Mouse (Mus musculus): ENCODE data around the gene Lrp1. TPM values are rescaled to one million over a fixed set of nuclear protein-coding genes. Genes with fewer than 3 reads are reported as not detected.
A peak's percentile ranks its signal among the peaks of the same experiment; 100 is the strongest.

The Lrp1 gene
- total RNA-seq, 1 experiment from 2014 or later = 15.1 TPM

DNA sequence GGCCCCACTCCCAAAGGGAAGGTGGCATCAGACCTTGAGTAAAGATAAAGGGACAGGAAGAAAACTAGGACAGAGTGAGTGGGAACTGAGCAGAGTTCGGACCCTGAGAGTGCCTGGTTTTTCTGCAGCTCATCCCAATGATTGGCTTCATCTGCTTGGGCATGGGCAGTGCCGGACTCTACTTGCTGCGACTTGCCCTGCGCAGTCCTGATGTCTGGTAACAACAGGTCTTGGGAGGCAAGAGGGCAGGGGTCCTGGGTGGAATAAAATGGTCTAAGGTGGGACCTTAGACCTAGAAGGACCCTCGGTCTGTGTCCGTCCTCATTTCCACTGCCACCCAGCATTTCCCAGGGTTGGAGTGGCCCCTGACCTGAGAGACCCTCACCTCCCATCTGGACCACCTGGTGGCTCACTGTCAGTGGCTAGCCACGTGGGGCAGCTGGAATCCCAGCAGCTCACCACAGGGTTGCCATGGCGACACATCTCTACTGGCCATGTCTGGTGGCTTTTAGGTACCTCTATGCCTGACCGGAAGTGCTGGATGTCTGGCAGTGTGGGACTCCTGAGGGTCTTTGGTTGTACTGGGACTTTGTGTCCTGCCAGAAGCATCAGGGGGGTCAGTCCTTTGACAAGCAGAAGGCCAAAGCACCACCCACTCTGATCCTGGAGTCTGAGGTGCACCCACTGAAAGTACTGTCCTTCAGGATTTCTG is 105.5 kb downstream of the Lrp1 start:
- ATAC-seq (ENCODE audit: extremely low read depth, insufficient number of reproducible peaks, low FRiP score, poor library complexity, severe bottlenecking) = no peak

DNA sequence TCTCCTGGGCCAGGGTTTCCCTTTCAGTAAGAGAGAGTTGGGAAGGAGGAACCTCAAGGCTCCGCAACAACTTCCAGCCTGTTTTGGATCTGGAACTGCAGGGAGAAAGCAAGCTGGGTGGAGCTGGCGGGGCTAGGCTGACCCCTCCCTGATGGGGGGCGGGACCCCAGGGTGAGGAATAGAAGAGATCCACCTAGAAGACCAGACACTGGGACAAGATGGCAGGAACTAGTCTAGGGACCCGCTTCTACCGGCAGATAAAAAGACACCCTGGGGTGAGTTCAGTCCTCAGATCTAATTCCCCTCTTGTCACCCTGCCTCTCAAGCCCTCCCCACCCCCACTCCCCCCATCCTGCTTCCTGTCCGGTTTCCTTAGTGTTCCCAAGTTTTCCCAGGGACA is 106.2 kb downstream of the Lrp1 start, which contains the start of gene Ndufa4l2:
Gene Ndufa4l2 (plus strand): TSS at position 204 of the 400 bp plus-strand sequence.
- no peak for ATAC-seq (ENCODE audit: extremely low read depth, insufficient number of reproducible peaks, low FRiP score, poor library complexity, severe bottlenecking)

DNA sequence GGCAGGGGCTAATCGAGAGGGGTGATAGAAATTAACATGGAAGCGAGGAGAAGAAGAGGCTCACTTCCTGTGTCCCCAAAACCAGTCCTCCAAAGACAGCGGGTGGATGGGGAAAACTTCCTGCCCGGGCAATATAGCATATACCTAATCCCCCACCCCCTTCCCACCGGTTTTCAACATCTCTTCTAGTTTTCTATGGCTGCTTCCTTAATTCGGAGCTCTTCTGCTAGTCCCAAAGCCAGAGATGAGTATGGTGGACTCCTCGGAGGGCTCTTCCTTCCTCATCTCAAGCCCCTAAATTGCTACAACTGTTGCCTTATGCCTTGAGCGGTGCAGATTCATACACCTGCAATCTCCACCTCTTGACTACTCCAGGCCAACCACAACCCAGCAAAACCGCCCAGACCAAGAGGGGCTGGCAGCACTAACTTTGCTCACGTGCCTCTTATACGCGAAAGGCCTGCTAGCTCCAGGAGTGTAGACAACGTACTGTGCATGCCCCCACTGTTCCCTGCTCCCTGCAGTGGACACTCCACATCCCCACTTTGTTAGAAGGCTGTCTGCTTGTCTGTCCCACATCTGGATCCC is 106.7 kb downstream of the Lrp1 start:
- ATAC-seq (ENCODE audit: extremely low read depth, insufficient number of reproducible peaks, low FRiP score, poor library complexity, severe bottlenecking) = no peak

DNA sequence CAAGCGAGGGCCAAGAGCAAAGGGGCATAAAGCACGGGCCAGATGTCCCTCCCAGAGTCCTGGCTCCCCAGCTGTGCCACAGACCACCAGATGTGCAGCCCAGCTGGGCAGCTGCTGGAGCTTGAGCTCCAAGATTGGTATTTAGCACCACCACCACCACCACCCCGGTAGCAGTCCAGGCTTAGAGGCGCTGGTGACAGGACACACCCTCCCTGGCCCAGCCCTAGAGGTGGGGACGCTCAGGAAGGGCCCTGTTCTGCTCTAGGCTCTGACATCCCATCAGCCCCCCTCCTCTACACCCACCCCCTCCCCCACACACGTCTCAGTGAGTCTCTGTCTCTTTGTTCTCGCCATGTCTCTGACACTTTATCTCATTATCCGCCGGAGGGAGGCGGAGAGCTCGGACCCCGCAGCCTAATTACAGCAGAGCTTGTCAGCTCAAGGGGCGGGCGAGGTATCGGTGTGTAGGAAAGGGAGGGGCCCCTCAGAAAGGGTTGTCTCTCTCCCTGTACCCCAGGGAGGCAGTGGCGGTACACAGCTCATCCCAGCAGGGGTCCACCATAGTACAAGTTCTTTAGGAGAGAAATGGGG is 107.4 kb downstream of the Lrp1 start:
- ATAC-seq (ENCODE audit: extremely low read depth, insufficient number of reproducible peaks, low FRiP score, poor library complexity, severe bottlenecking) = no peak

DNA sequence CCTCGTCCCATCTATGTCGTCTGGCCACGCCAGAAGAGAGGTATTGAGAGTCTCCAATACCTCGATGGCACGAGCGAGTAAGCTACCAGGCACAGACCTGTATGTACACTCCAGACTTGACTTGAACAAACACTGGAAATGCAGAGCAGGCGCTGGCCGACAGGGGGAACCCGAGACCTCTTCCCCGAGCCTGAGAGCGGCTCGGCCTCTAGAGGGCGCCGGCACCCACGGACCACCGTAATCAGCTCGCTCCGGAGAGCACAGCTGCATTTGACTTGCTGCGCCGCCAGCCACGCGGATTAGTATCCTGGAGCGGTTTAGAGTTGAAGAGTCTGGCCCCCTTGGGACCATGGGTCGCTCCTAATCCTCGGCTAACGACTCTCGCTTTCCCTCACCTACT is 108.1 kb downstream of the Lrp1 start:
- peak; percentile 78 for ATAC-seq (ENCODE audit: extremely low read depth, insufficient number of reproducible peaks, low FRiP score, poor library complexity, severe bottlenecking)

DNA sequence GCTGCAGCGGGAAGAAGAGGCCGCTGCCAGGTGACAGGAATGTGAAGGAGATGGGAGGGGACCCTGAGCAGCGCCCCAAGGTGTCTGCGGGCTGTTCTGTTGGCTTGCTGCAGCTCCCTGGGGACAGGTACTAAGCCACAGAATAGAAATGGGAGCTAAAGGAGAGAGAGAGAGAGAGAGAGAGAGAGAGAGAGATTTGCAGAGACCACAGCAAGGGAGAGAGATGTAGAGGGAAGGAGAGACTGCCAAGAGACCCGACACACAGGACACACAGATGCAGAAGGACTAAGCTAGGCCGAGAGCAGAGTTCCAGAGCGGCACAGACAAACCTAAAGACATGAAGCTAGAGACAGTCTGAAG is 108.7 kb downstream of the Lrp1 start:
- ATAC-seq (ENCODE audit: extremely low read depth, insufficient number of reproducible peaks, low FRiP score, poor library complexity, severe bottlenecking) = no peak

DNA sequence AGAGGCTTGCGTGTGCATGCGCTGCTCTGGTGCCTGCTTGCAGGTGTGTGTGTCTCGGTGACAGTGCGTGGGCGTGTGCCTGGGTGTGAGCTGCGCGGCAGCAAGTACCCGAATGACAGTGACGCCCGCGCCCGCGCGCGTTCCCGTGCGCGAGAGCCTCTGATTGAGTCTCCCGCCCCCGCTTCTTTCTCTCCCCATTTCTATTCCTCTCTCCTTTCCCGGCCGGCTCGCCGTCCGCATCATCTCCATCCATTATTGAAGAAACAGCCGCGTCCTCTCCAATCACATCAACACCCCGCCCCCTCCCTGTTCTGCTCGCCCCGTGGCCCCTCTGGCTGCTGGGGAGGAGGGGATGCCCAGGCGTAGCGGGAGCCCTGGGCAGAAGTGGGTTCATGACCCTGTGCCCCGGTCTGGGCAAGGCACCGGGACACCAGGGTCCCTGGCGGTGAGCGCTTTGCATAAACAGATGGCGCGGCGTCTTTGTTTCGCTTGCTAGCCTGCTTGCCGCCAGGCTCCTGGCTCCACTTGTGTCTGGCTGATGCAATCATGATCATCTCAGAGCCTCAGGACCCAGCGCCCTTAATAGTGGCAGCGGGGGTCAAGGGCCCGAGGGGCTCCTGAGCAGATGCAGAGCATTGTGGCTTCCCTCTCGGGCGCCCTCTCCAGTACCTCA is 109.2 kb downstream of the Lrp1 start:
- ATAC-seq (ENCODE audit: extremely low read depth, insufficient number of reproducible peaks, low FRiP score, poor library complexity, severe bottlenecking) = no peak

DNA sequence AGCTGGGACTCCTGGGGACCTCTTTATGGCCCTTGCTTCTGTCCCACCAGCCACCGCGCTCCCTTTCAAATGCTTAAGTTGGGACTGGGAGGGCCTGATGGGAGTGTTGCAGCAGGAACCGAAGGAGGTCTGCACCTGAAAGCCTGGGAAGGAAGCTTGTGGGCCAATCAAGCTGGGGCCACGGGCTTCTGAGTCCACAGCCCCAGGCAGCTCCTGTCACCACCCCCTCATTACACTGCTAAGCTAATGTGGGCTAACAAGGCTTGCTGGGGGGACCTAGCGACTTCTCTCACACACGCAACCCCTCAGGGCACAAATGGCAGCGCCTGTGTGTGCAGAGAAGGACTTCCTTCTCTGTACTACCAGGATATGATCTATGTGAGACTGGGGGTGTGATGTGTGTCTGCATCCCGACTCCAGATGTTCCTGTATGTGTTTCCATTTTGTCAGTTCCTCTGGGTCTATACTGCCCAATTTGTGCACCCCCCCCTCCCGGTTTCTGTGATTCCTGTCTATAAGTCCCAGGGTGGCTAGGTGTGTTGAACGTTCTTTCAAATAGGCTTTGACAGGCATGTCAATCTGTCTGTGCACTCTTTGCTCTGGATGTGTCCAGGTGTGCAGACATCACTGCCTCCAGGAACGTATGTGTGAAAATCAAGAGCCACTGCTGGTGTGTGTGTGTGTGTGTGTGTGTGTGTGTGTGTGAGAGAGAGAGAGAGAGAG is 109.9 kb downstream of the Lrp1 start:
- ATAC-seq (ENCODE audit: extremely low read depth, insufficient number of reproducible peaks, low FRiP score, poor library complexity, severe bottlenecking) = no peak

DNA sequence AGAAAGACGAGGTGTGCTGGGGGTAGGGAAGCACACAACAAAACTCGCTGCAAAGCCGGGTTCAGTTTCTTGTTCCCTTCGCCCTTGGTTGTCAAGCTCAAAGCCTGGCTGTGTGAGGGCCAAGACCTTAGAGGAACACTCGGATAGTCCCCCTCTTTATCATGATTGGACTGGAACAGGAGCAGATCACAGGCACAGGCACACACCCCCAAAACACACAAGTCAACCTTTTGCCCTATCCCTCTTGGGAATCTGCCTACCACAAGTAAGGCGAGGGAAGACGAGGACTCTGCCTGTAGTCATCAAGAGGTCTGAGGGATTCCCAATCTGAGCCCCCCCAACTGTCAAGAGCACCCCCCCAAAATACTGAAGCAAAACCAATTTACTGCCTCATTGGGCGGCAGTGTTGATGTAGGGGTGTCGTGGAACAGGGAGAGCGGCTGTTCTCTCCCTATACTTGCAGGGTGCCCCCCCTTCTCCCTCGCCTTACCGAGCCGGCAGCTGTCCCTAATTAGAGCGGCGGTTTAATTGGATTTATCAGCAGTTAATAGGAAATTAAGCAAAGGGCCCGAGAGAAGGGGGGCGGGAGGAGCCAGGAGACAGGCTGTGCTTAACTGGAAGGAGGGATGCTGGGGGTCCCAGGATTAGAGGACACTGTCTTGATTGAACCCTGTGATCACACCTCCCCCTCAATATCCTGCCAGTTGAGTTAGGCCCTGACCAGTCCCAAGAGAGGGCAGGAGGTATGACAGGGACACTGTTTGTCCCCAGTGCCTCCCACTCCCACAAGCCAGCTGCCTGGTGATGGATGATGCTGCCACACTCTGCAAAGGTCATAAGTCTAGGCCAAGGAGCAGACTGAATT is 110.9 kb downstream of the Lrp1 start:
- no peak for ATAC-seq (ENCODE audit: extremely low read depth, insufficient number of reproducible peaks, low FRiP score, poor library complexity, severe bottlenecking)

DNA sequence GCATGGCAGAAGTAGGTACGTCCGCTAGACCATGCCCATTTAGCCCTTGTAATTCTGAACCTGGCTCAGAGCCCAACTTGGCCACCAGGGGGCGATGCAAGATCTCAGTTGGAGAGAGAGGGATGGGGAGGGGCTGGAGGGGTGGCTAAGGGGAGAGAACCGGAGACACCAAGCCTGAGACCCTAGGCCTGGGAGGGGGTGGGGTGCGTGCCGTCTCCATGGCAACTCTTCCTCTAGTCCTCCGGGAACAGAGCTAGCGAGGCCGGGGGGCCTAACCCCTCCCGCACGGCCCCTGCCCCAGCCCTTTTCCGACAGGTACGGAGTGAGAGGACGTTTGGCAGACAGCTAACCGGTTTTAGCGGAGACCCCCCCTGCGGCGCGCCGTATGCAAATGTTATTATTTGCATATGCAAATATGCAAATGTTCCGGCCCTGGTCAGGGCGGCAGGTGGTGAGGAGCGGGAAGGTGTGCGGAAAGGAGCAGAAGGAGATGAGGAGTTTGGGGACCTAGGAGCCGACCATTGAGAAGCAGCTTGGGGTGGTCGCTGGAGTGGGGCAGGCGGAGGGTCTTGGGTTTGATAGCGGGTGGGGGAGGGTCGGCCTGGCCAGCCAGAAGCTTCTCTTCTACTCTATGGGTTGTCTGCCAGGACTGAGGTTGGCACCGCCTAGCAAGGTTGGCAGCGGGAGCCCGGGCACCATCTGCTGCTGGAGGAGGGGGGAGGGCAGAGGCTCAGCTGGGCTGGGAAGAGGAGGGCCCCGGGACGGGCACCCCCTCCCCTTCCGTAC is 111.7 kb downstream of the Lrp1 start:
- peak; percentile 53 for ATAC-seq (ENCODE audit: extremely low read depth, insufficient number of reproducible peaks, low FRiP score, poor library complexity, severe bottlenecking)

DNA sequence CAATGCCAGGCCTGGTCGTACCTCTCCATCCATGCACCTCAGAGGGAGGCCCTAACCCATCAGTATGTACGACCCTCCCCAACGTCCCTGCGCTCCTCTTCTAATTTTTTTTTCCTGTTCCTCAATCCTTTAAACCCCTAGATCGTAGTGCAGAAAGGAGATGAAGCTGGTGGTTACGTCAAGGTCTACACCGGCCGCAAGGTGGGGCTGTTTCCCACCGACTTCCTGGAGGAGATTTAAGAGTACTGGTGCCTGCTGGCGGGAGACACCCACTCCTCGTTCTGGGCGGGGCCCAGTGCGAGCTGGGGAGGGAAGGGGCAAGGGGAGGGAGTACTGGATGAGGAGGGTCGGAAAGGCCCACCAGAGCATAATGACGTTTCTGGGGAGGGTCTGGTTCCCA is 112.7 kb downstream of the Lrp1 start:
- ATAC-seq (ENCODE audit: extremely low read depth, insufficient number of reproducible peaks, low FRiP score, poor library complexity, severe bottlenecking) = peak; percentile 28; the same call in 1 of the 2 replicates

DNA sequence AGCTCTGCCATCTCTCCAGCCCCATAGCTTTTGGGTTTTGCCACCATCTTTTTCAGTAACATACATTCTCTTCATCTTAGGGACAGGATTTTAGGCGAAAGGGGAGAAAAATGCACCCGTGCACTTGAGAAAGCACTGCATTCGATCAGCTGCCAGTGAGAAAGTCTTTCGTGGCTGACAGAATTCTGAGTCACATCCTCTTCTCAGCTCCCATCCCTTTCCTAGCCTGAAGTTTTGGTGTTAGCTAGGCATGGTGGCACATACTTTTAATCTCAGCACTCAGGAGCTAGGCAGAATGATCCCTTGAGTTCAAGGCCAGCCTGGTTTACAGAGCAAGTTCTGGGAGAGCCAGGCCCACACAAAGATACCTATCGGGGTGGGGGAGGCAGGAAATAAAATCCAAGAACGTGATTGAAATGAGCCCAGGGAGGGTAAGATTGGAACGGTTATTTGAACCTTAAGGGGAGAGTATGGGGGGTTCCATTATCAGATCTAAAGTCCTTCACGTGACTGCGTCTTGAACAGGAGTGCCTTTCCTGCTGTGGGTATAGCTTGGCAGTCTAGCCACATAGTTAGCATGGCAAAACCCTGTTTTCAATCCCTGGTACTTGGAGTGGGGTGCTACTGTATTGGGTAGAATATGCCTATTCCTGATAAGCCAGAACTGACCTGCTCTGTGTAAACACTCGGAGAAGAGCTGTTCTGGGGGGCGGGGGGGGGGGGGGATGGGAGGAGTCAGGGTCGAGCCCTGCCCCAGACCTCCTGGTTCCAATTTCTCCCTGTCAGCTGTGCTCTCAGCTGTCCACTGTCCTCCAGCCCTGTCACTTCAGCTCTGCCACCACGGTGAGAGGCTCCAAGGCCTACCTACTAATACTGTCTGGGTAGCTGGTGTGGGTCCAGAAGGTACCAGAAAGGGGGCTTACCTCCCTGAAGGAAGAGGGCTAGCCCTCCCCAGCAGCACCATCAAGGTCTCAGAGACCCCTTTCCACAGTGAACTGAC is 119.8 kb downstream of the Lrp1 start, which contains the start of gene Stac3:
Gene Stac3 (plus strand): TSS at position 793 of the 1,000 bp plus-strand sequence.
- ATAC-seq (ENCODE audit: extremely low read depth, insufficient number of reproducible peaks, low FRiP score, poor library complexity, severe bottlenecking) = no peak

DNA sequence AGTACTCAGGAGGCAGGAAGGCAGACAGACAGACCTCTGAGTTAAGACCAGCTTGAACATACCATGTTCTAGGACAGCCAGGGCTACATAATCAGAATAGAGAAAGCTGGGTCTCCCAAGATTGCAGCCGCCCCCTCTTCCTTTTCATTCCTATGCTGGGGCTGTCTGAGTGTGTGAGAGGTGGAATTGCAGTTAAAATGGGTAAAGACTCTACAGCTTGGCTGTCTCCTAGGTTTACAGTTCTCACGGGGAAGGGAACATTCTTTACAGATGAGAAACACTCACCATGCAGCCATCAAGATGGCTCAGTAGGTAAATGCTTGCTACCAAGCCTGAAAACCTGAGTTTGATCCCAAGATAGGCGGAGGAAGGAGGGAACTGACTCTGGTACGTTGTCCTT is 120.9 kb downstream of the Lrp1 start:
- ATAC-seq (ENCODE audit: extremely low read depth, insufficient number of reproducible peaks, low FRiP score, poor library complexity, severe bottlenecking) = no peak

DNA sequence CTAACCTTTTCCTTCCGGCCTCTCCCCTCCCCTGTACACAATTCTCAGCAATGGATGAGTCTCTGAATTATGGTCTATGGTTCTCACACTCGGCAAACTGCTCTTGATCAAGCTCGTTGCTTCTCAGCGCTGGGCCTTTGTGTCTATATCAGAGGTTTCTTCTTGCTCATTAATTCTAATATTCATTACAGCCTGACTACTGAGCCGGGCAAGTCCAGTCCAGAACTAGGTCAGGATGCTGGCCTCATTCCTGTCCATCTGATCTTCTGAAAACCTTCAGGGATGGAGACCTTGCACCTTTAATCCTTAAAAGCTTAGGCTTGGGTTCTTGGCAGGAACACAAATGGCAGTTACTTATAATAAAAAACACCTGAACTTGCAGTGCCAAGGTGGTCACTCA is 121.4 kb downstream of the Lrp1 start:
- ATAC-seq (ENCODE audit: extremely low read depth, insufficient number of reproducible peaks, low FRiP score, poor library complexity, severe bottlenecking) = no peak

DNA sequence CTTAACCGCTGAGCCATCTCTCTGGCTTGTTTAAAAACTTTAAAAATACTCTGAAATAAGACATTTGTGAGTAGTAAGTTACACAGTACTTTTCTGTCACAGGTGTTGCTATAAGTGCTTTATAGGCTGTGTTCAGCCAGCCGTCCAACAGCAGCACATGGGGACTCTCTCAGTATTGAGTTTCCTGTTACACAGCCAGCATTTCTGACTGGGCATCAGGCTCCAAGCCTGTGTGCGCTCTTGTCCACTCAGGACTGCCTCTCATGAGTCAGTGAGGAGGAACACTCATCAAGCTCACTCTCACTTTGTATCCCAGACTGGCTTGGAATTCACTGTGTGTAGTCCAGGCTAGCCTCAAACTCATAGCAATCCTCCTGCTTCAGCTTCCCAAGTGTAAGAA is 124.8 kb downstream of the Lrp1 start:
- ATAC-seq (ENCODE audit: extremely low read depth, insufficient number of reproducible peaks, low FRiP score, poor library complexity, severe bottlenecking) = no peak

DNA sequence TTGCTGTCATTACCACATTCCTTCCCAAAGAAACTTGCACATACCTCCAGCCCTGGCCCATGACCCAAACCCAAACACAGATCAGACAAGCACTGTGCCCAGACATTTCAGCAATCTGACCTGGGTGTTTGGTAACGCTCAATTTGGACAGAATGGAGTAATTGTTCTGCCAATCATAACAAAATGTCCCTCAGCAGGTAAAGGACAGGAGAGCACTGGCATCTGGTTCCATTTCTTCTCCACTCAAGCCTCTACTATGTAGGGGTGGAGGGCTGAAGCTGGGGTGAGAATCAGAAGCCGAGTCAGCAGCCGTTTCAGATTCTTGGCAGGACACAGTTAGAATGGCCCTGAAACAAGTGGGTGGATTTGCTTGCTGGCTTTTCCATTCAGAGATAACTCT is 128.8 kb downstream of the Lrp1 start:
- ATAC-seq (ENCODE audit: extremely low read depth, insufficient number of reproducible peaks, low FRiP score, poor library complexity, severe bottlenecking) = no peak

DNA sequence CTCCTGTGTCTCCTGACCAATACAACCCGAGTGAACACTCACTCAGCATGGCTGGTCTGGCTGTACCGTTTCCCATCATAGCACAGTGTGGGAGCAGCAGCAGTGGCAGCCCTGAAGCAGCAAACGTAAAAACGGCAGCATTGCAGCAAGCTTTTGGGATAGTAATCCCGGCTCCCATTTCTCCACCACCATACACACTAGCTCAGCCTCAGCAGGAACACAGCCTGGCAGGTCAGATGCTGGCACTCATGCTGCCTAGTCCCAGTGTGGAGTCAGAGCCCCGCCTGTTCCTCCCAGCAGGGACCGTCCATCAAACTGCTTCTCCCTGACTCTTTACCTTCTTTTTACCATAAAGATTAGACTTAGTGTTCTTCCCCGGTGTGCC is 129.8 kb downstream of the Lrp1 start:
- ATAC-seq (ENCODE audit: extremely low read depth, insufficient number of reproducible peaks, low FRiP score, poor library complexity, severe bottlenecking) = no peak
